Mouse (Mus musculus): ENCODE measurements around the gene Gm42906.

DNA sequence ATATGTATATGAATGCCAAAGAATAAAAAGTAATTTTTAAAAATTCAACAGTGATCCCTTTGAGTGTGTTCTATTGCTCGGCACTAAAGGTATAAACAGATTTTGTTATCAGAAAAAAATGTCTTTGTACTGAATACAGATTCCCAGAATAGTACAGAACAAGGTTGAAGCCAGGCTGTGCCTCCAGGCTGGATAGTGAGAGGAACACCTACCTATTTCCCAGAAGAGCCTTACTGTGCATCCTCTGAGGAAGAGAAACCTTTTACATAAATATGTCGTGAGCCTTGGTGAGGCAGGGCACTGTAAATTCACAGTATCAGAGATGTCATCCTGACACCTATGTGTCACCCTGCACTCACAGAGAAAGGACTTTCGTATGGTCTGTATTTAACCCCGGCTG, 31.8 kb downstream of the Gm42906 start:
- no peak for TF ChIP-seq POLR2A (IDR thresholded peaks at IDR 0.05; ENCODE audit: low read depth, low read length)
- no peak for TF ChIP-seq CTCF (IDR thresholded peaks at IDR 0.05; ENCODE audit: extremely low read depth, insufficient read length, insufficient replicate concordance, low read depth, low read length)
